Mouse (Mus musculus) C2C12 (cell line): ENCODE results near the gene Sgip1.

Experiments
- CTCF ChIP-seq: IDR thresholded peaks from one replicate; pipeline ENCODE4 v1.5.1; 2011; ENCODE audit not compliant: control insufficient read depth, insufficient read depth, insufficient read length
- FOSL1 ChIP-seq: IDR thresholded peaks from one replicate; pipeline ENCODE4 v1.8.0; 2011; ENCODE audit warnings: mild to moderate bottlenecking, low read length; ENCODE audit not compliant: poor library complexity, insufficient read depth, severe bottlenecking
- MYOD1 ChIP-seq: IDR thresholded peaks from one replicate; pipeline ENCODE4 v1.6.1; 2011; ENCODE audit warnings: low read depth; ENCODE audit not compliant: control insufficient read depth, insufficient read length
- MYOG ChIP-seq: IDR thresholded peaks from one replicate; pipeline ENCODE4 v1.6.1; 2011; ENCODE audit not compliant: control insufficient read depth, insufficient read length; ENCODE audit errors: extremely low read depth
- USF1 ChIP-seq: IDR thresholded peaks from one replicate; pipeline ENCODE4 v1.6.1; 2011; ENCODE audit warnings: low read depth, mild to moderate bottlenecking, control low read depth, moderate library complexity

DNA sequence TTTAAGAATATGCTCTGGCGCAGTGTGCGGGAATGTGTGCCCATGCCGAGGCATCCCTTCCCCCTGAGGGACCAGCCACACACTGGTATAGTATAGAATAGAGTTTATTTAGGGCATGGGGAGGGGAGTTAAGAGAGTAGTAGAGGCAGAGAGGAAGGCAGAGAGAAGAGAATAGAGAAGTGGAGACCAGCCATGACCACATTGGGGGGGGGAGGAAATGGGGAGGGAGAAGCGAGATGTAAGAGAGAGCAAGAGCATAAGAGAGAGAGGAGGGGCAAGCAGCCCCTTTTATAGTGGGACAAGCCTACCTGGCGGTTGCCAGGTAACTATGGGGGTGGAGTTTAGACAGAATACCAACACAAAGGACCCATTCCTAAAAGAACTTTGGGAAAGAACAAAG is 218.3 kb downstream of the Sgip1 start:
- TF ChIP-seq CTCF (no peak), FOSL1 (no peak), MYOD1 (no peak), MYOG (no peak), USF1 (no peak)
